Mouse (Mus musculus) adrenal gland, postnatal 25 days (tissue): Measurements from ENCODE around the gene Vps41. TPM values are rescaled to one million over a fixed set of nuclear protein-coding genes. Genes with fewer than 3 reads are reported as not detected.
A peak's percentile ranks its signal among the peaks of the same experiment; 100 is the strongest.

Experiments
- DNase-seq: peaks from one replicate; pipeline ENCODE4 v3.0.0; 2021; ENCODE audit warnings: mixed read lengths
- long read RNA-seq: library from polyadenylated mRNA; stranded (forward); transcript quantifications from one replicate; pipeline ENCODE4 v2.0.0, GENCODE M21; 2021
- total RNA-seq: library from RNA; stranded (reverse); gene quantifications from 2 replicates; pipeline ENCODE4 v1.2.3, GENCODE M21; 2021

Vps41 gene
- 81.2 and 86.9 TPM in 2 replicates for total RNA-seq
- long read RNA-seq, transcript Vps41-201 (29 exons, 3,199 nt): major isoform, 126 of 160 reads
- long read RNA-seq, partial matches to known transcripts: 16 of 160 reads
- long read RNA-seq, other reads (novel, unspliced or antisense): 18 of 160 reads

DNA sequence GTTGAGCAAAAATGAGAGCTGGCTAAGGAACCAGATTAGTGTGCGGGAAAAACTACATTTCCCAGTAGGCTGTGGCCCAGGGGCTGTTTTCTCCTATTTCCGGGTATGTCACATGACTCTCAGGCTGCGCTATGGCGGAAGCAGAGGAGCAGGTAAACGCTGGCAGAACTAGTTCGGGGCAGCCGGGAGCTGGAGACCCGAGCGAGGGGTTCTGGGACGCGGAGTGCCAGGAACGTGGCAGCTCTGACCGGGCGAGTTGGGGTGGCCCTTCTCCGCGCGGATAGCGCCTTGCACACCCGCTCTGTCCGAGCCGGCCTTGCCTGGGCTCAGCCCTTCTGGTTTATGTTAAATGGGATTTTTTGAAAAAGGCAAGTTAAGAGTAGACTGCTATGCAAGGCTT, at the start of gene Vps41:
Gene Vps41 (plus strand): TSS at position 102 of the 400 bp plus-strand sequence.
- peak; percentile 57 for DNase-seq

DNA sequence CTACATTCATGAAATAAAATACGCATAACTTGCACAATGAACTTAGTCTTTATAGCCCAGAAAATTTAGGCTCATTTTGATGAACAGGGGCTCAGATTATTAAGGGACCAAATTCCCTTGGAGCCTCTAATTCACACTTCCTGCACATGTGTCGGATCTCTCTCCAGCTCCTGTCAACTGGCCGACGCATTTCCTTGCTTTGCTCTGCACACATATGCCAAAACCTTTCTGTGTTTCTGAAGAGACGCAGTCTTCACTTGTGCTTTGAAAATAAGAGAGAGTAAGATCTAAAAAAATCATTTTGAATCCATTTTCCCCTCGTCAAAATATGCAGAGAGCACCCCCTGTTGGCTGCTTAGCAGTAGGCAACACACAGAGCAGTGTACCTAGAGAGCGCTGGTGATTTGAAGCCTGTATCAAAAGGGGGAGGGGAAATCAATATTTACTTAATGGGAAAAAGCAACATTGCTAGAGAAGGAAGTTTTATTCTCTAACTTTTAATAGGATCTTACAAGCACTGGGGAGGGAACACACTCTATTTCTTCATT, 18.5 kb upstream of the Vps41 start:
- peak; percentile 10 for DNase-seq

GRCm38 (mm10) chr13:18711685-18712084, 5.4 kb upstream of the Vps41 start:
- DNase-seq: no peak

DNA sequence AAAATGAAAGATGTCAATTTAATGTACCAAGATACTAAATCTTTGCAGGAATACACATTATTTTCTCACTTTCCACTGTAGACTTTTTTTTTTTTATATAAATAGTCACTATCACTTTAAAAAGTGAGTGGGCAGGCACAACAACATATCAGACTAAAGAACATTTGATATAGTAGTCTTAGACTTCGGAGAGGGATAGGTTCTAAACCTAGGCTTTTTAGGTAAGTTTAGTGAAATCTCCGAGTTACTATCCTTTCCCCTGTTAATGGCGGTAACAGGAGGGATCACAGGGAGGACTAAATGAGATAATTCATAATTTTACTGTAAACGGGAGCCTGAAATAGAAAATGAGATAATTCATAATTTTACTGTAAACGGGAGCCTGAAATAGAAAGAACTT, 379 bp upstream of the Vps41 start:
- DNase-seq: no peak

GRCm38 (mm10) chr13:18718461-18718860, 1.4 kb downstream of the Vps41 start:
- no peak for DNase-seq

DNA sequence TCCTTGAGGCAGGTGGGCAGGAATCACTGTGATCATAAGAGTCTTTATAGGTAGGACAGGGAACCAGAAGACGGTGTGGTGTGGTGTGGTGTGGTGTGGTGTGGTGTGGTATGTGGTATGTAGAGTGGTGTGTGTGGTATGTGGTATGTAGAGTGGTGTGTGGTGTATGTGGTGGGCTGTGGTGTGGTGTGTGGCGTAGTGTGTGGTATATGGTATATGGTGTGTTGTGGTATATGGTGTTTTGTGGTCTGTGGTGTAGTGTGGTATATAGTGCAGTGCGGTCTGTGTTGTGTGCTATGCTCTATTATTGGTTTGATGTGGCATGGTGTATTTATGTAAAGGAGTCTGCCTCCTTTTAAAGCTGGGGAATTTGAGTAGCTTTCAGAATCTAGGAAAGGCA, 13.6 kb downstream of the Vps41 start:
- DNase-seq: no peak

- DNase-seq: no peak
Observed at GRCm38 (mm10) chr13:18736590-18736989, 19.5 kb downstream of the Vps41 start.

DNA sequence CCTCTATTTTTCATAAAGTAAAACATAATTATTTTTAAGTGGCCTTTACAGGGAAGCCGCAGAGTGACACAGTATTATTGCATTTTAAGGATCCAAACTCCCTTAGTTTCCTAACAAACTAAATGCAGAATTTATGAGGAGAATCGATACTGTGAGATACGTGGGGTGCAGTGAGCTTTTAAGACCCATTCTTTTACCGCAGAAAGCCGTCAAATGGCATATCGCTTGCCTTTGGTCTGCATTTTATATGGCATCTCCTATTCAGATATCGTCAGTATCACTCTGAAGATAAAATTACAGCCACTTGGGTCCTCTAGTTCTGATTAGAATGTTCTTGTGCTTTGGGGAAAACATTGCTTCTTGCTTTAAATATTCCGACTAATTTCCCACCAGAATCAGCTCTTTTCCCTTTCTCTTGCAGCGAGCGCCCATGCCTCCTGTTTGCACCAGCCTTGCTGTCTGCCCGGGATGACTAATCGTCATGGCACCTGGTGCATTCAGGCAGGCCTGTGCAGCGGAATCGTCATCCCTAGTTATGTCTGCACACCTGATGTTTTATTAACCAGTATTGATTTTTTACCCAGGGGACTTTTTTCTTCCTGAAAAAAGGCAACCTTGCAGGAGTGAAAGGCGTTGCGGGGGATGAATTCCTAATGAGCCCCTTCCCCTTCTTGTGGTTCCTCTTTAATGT, 26.6 kb downstream of the Vps41 start:
- DNase-seq: no peak

DNA sequence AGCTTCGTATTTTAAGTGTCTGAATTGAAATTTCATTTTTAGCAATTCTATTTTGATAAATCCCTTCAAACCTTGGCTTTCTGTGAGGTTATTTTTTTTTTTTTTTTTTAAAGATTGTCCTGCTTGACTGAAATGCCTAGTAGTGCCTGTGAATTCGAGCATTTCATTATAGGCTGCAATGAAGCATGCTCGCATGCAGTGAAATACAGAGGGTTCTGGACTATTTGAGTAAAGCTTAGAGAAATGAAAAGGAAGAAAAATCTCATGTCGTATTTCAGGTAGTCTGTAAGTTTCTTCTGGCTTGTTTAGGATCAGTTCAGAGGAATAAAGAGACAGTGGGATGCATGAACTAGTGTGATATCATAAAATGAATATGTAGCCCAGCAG, 27.2 kb downstream of the Vps41 start:
- no peak for DNase-seq

DNA sequence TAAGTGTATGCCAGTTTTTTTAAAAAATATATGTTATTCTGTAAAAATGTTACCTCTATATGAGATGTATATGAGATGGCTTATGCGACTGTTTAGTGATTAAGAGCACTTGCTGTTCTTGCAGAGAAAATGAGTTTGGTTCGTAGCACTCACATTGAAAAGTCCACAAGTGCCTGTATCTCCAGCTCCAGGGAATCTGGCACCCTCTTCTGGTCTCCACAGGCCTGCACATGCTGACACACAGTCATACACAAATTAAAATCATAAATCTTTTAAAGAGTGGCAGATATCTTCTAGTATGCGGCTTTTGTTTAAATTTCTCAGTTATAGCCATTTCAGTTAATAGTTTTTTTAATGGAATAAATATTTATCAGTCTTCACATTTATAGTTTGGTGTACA, 40.9 kb downstream of the Vps41 start:
- no peak for DNase-seq

- DNase-seq: no peak
Observed at GRCm38 (mm10) chr13:18759361-18760056, 42.4 kb downstream of the Vps41 start.

GRCm38 (mm10) chr13:18761452-18761851, 44.4 kb downstream of the Vps41 start:
- no peak for DNase-seq

DNA sequence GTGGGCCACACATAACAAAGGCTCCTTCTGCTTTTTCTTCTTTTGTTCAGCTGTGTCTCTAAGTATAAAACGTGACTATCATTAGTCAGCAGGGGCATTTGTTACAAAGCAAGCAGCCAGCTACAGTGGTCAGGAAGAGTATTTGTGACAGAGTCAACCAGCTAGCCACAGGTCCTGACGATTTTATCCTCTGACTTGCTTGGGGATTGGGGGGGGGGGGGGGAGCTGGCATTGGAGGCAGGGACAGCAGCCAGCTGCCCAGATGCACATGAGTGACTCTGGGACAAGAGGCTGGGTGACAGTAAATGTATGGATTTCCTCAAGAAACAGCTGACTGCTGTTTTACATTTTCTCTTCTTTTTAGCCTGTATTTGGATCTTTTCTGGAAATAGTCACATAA, 50.8 kb downstream of the Vps41 start:
- DNase-seq: no peak

- DNase-seq: no peak
Observed at GRCm38 (mm10) chr13:18768495-18768894, 51.4 kb downstream of the Vps41 start.

DNA sequence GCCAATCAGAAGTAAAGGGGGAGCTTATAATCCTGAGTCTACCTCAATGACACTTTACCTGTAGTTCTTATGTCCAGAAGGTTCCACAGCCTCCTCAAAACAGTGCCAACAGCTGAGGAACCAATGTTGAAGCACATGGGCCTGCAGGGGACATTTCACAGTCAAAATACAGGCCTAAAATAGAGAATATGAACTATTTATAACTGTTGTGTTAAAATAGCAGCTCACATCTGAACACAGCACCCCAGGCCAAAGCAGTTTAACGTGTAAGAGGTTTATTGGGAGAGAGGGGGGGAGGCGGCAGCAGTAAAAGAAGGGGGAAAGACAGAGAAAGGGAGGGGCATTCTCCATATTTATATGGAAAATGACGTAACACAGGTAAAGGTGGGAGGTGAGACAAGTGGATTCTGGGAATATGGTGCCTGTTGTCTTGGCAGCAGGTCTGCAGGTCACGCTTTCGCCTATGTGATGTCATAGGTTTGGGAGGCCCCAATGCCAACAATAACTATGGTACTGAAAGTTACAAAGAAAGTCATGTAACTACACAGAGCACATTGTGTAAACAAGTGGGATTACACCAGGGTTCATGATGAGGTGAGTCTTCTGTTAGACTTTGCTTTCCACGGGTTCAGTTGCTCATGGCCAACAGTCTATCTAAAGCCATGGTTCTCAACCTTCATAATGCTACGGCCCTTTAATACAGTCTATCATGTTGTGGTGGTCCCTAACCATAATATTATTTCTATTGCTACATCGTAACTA, 56.5 kb downstream of the Vps41 start:
- no peak for DNase-seq

GRCm38 (mm10) chr13:18781250-18781649, 64.2 kb downstream of the Vps41 start:
- no peak for DNase-seq

DNA sequence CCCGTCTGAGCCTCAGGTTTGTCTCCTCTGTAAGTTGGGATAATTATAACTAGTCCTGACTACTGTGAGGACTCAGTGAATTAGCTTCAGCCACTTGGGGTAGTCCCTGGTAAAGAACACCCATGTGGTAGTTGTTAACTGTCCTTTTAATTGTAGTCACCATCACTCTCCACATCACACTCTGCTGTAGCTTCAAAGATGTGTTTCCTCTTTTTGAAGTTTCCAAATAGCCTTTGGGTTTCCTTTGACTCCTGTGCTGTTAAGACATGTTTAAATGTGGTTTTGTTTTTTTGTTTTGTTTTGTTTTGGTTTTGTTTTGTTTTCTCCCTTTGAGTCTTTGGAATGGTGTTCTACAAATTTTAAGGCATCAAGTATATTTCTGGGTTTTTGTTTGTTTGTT, 68.6 kb downstream of the Vps41 start:
- no peak for DNase-seq

- no peak for DNase-seq
Observed at GRCm38 (mm10) chr13:18788040-18788439, 71.0 kb downstream of the Vps41 start.

DNA sequence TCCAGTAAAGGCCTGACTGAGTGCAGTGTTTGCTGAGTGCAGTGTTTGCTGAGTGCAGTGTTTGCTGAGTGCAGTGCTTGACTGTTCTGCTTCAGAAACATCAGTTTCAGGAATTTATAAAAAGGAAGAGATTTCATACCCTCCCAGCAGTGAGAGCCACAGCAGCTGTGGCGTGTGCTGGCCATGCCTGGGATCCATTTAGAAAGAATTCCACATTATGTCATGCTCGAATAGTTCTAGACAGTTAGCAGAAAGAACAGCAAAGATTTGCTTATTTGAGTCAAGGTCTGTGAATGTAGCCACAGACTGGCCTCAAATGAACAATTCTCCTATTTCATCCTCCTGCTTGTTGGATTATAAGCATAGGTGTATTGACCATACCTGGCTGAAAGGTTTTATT, 71.6 kb downstream of the Vps41 start:
- DNase-seq: no peak

DNA sequence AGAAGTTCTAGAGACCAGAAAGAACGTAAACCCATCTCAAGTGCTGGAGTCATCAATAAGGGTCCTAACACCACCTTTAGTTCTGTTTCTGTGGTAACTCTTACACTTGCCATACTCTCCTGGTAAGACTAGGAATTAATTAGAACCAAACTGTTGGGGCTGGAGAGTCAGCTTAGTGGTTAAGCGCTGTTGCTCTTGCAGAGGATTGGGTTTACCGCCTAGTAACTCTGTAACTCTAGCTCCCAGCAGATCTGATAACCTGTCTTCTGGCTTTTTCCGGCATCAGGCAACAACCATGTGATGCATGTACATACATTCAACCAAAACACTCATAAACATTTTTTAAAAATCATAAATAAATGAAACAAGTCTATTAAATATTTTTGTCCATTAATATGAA, 72.6 kb downstream of the Vps41 start:
- DNase-seq: no peak

GRCm38 (mm10) chr13:18790086-18790485, 73.0 kb downstream of the Vps41 start:
- DNase-seq: no peak

DNA sequence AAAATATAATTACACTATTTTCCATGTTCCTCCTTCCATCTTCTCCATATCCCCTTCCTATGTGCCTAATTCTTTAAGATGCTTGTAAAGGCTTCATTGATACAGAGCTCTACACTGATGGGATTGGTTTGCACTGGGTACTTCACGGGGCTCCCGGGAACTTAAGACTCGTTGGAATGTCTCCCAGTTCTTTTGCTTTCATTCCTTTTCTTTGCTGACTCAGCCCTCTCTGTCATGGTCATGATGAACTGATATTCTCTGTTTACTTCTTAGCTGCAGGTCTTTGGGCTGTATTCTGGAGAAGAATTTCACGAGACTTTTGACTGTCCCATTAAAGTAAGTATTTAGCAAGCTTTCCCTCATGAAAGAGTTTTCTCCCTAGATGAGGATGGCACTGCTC, 74.2 kb downstream of the Vps41 start:
- DNase-seq: no peak

DNA sequence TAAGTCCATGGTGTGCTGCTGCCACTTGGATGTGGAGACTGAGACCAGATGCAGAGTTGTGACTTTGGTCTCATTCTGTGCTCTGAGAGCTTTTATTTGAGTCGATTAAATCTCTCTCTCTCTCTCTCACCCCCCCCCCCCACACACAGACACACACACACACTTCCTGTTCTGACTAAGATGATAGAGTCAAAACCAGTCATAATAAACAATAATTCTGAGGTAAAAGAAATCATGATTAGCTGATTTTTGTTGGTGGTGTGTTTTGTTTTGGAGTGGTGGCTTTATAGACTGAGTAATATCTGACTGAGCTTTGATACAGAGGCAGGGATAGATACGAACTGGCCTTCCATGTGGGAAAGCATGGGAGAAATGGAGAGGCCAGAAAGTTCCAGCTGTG, 74.6 kb downstream of the Vps41 start:
- DNase-seq: no peak
